Mouse (Mus musculus) forebrain, embryonic 16.5 days (tissue): Measurements from ENCODE around the gene Slc38a2. TPM values are rescaled to one million over a fixed set of nuclear protein-coding genes. Genes with fewer than 3 reads are reported as not detected.

ENCODE experiments used
- ATAC-seq: fragments of 200-750 bp; cut with Nextera tagmentation; 2 replicates; pipeline ENCODE4 v1.8.0; 2017; ENCODE audit warnings: mild to moderate bottlenecking, moderate library complexity
- H3K27ac ChIP-seq: fragments of 300-500 bp; sonication (generic); 2 replicates; pipeline ENCODE4 v1.5.1; 2014; ENCODE audit warnings: low read length, control low read depth
- H3K27me3 ChIP-seq: fragments of 300-500 bp; sonication (generic); replicated peaks from 2 replicates; pipeline ENCODE4 v1.6.1; 2014; ENCODE audit warnings: low read length; ENCODE audit not compliant: control insufficient read depth, insufficient read depth
- H3K36me3 ChIP-seq: fragments of 300-500 bp; sonication (generic); 2 replicates; pipeline ENCODE4 v1.6.1; 2014; ENCODE audit not compliant: control insufficient read depth, insufficient read depth
- H3K4me1 ChIP-seq: fragments of 300-500 bp; sonication (generic); replicated peaks from 2 replicates; pipeline ENCODE4 v1.6.1; 2014; ENCODE audit warnings: low read length; ENCODE audit not compliant: control insufficient read depth, insufficient read depth
- H3K4me2 ChIP-seq: fragments of 300-500 bp; sonication (generic); 2 replicates; pipeline ENCODE4 v1.6.1; 2014; ENCODE audit warnings: mild to moderate bottlenecking, low read length, control low read depth
- H3K4me3 ChIP-seq: fragments of 300-500 bp; sonication (generic); replicated peaks from 2 replicates; pipeline ENCODE4 v1.5.1; 2014; ENCODE audit warnings: mild to moderate bottlenecking, low read length, control low read depth
- H3K9ac ChIP-seq: fragments of 300-500 bp; sonication (generic); replicated peaks from 2 replicates; pipeline ENCODE4 v1.6.1; 2014; ENCODE audit warnings: low read depth, low read length, control low read depth
- H3K9me3 ChIP-seq: fragments of 300-500 bp; sonication (generic); 2 replicates; pipeline ENCODE4 v1.6.1; 2016; ENCODE audit warnings: low read length; ENCODE audit not compliant: control insufficient read depth
- WGBS: fragments of 180-500 bp; shearing (Covaris S2); extraction: QIAGEN DNeasy Blood & Tissue Kit; methylation state at CpG from one replicate; pipeline ENCODE4 v1.1.7; 2014; 5-methylcytosine and 5-hydroxymethylcytosine counted together
- polyA plus RNA-seq: library from polyadenylated mRNA; unstranded; fragments of >200 nt; fragmentation: Nextera tagmentation; extraction: Ambion mirVana; gene quantifications from 2 replicates; pipeline ENCODE4 v1.2.1, GENCODE M21; 2015

The Slc38a2 gene
- polyA plus RNA-seq, 1 experiment from 2014 or later = 161 TPM

GRCm38 (mm10) chr15:96684132-96684830 is 15.2 kb downstream of the Slc38a2 start:
- no peak overlapping the region for H3K9ac ChIP-seq

GRCm38 (mm10) chr15:96678871-96679773 is 20.4 kb downstream of the Slc38a2 start:
- no peak overlapping the region for H3K4me3 ChIP-seq
- no peaks in the 10 kb centered on the region for H3K9me3 ChIP-seq
- no peaks in the 10 kb centered on the region for H3K27me3 ChIP-seq
- H3K27ac ChIP-seq = no peak overlapping the region
- no peak overlapping the region for H3K4me2 ChIP-seq
- no peak overlapping the region for H3K9ac ChIP-seq
- 76% methylated on average over 19 of the region's 19 CpGs for WGBS
- no peaks in the 10 kb centered on the region for H3K36me3 ChIP-seq
- no peak for ATAC-seq
- no peaks in the 10 kb centered on the region for H3K4me1 ChIP-seq

More at GRCm38 (mm10) chr15:96684132-96684830, 15.2 kb downstream of the Slc38a2 start:
- Histone ChIP-seq H3K9me3 (no peaks in the 10 kb centered on the region), H3K27ac (no peak overlapping the region), H3K4me1 (0 out of 2 replicates have a peak, but pooled peaks cover 3% of the 10 kb centered on the region), H3K4me3 (no peak overlapping the region), H3K36me3 (peaks cover 19% of the 10 kb centered on the region), H3K27me3 (no peaks in the 10 kb centered on the region), H3K4me2 (no peak overlapping the region)
- ATAC-seq = no peak
- 50% methylated on average over 11 of the region's 11 CpGs for WGBS

- Histone ChIP-seq H3K27ac (no peak overlapping the region), H3K4me1 (no peaks in the 10 kb centered on the region), H3K36me3 (no peaks in the 10 kb centered on the region), H3K27me3 (no peaks in the 10 kb centered on the region), H3K4me3 (no peak overlapping the region), H3K9ac (no peak overlapping the region), H3K9me3 (no peaks in the 10 kb centered on the region), H3K4me2 (no peak overlapping the region)
- ATAC-seq = no peak
- WGBS = 40% methylated on average over 10 of the region's 10 CpGs
These were observed 23.0 kb downstream of the Slc38a2 start for GRCm38 (mm10) chr15:96676518-96676917.

GRCm38 (mm10) chr15:96675744-96676143 is 23.8 kb downstream of the Slc38a2 start:
- H3K9ac ChIP-seq = no peak overlapping the region
- no peaks in the 10 kb centered on the region for H3K4me1 ChIP-seq
- no peaks in the 10 kb centered on the region for H3K36me3 ChIP-seq
- no peak for ATAC-seq
- H3K4me2 ChIP-seq = no peak overlapping the region
- no peak overlapping the region for H3K27ac ChIP-seq
- no peaks in the 10 kb centered on the region for H3K9me3 ChIP-seq
- no peak overlapping the region for H3K4me3 ChIP-seq
- WGBS = 76% methylated on average over 15 of the region's 15 CpGs
- H3K27me3 ChIP-seq = no peaks in the 10 kb centered on the region

- Histone ChIP-seq H3K9me3 (no peaks in the 10 kb centered on the region), H3K9ac (no peak overlapping the region), H3K27ac (no peak overlapping the region), H3K4me3 (no peak overlapping the region), H3K4me2 (no peak overlapping the region), H3K27me3 (no peaks in the 10 kb centered on the region), H3K36me3 (no peaks in the 10 kb centered on the region), H3K4me1 (no peaks in the 10 kb centered on the region)
- no peak for ATAC-seq
- WGBS = 86% methylated on average over 11 of the region's 11 CpGs
These were observed 24.5 kb downstream of the Slc38a2 start for GRCm38 (mm10) chr15:96675055-96675454.

GRCm38 (mm10) chr15:96674089-96674488 is 25.4 kb downstream of the Slc38a2 start:
- Histone ChIP-seq H3K4me2 (no peak overlapping the region), H3K27ac (no peak overlapping the region), H3K4me1 (no peaks in the 10 kb centered on the region), H3K9ac (no peak overlapping the region), H3K27me3 (no peaks in the 10 kb centered on the region), H3K9me3 (no peaks in the 10 kb centered on the region), H3K36me3 (no peaks in the 10 kb centered on the region), H3K4me3 (no peak overlapping the region)
- no peak for ATAC-seq
- 72% methylated on average over 1 of the region's 1 CpGs for WGBS

- WGBS = 84% methylated on average over 6 of the region's 6 CpGs
- Histone ChIP-seq H3K4me2 (no peak overlapping the region), H3K9me3 (no peaks in the 10 kb centered on the region), H3K4me1 (peaks cover 5% of the 10 kb centered on the region), H3K36me3 (no peaks in the 10 kb centered on the region), H3K27ac (no peak overlapping the region), H3K9ac (no peak overlapping the region), H3K27me3 (no peaks in the 10 kb centered on the region), H3K4me3 (no peak overlapping the region)
- ATAC-seq = no peak
These were observed 29.8 kb downstream of the Slc38a2 start for GRCm38 (mm10) chr15:96669721-96670120.

GRCm38 (mm10) chr15:96666663-96667062 is 32.9 kb downstream of the Slc38a2 start:
- WGBS = 4% methylated on average over 7 of the region's 7 CpGs

GRCm38 (mm10) chr15:96665889-96666288 is 33.6 kb downstream of the Slc38a2 start:
- Histone ChIP-seq H3K36me3 (no peaks in the 10 kb centered on the region), H3K4me2 (peak overlapping the region; percentile 29; the same call in 1 of the 2 replicates), H3K9ac (no peak overlapping the region), H3K9me3 (no peaks in the 10 kb centered on the region), H3K4me1 (peaks cover 5% of the 10 kb centered on the region), H3K27ac (no peak overlapping the region), H3K27me3 (no peaks in the 10 kb centered on the region), H3K4me3 (no peak overlapping the region)
- peak; percentile 79; the same call in 1 of the 2 replicates for ATAC-seq
- WGBS = 9% methylated on average over 3 of the region's 3 CpGs

More at GRCm38 (mm10) chr15:96666663-96667062, 32.9 kb downstream of the Slc38a2 start:
- Histone ChIP-seq H3K9ac (no peak overlapping the region), H3K27ac (no peak overlapping the region), H3K4me3 (0 out of 2 replicates have a peak overlapping the region, but pooled peaks have one; percentile 0), H3K27me3 (no peaks in the 10 kb centered on the region), H3K36me3 (no peaks in the 10 kb centered on the region), H3K9me3 (no peaks in the 10 kb centered on the region), H3K4me1 (peaks cover 5% of the 10 kb centered on the region), H3K4me2 (peak overlapping the region; percentile 29)
- ATAC-seq = peak; percentile 79
